Mouse (Mus musculus) G1E (cell line): ENCODE data around the gene Fstl4. TPM values are rescaled to one million over a fixed set of nuclear protein-coding genes. Genes with fewer than 3 reads are reported as not detected.

Experiments
- ATAC-seq: 2 replicates; pipeline ENCODE4 v1.8.0; 2016; ENCODE audit warnings: mild to moderate bottlenecking; ENCODE audit not compliant: insufficient number of reproducible peaks, poor library complexity, low FRiP score, severe bottlenecking; ENCODE audit errors: extremely low read depth
- DNase-seq: peaks from one replicate; pipeline ENCODE4 v3.0.0; 2012; ENCODE audit warnings: low spot score
- H3K27me3 ChIP-seq: 2 replicates; pipeline ENCODE4 v1.6.1; 2012; ENCODE audit warnings: mild to moderate bottlenecking, low read length, inconsistent platforms; ENCODE audit not compliant: insufficient read depth
- H3K36me3 ChIP-seq: replicated peaks from 2 replicates; pipeline ENCODE3; 2012; ENCODE audit warnings: mild to moderate bottlenecking, inconsistent platforms
- H3K4me1 ChIP-seq: 2 replicates; pipeline ENCODE4 v1.6.1; 2012; ENCODE audit warnings: low read depth, low read length, inconsistent platforms, mixed read lengths; ENCODE audit not compliant: insufficient read depth
- H3K4me3 ChIP-seq: 2 replicates; pipeline ENCODE4 v1.5.1; 2012; ENCODE audit warnings: low read depth, mild to moderate bottlenecking, inconsistent platforms, low read length, moderate library complexity, mixed read lengths
- H3K9me3 ChIP-seq: replicated peaks from 2 replicates; pipeline ENCODE4 v1.6.1; 2012; ENCODE audit warnings: inconsistent platforms
- CTCF ChIP-seq: IDR thresholded peaks from 2 replicates; pipeline ENCODE4 v1.5.1; 2012; ENCODE audit warnings: low read depth, low read length, inconsistent platforms, mixed read lengths
- GATA1 ChIP-seq: IDR thresholded peaks from 2 replicates; pipeline ENCODE4 v1.6.1; 2012; ENCODE audit warnings: borderline replicate concordance, low read length, inconsistent platforms, mixed read lengths
- GATA2 ChIP-seq: IDR thresholded peaks from 2 replicates; pipeline ENCODE4 v1.6.1; 2012; ENCODE audit warnings: low read depth, low read length, inconsistent platforms, borderline replicate concordance
- POLR2AphosphoS5 ChIP-seq: IDR thresholded peaks from 2 replicates; pipeline ENCODE4 v1.6.1; 2012; ENCODE audit warnings: low read depth, low read length, inconsistent platforms; ENCODE audit not compliant: insufficient replicate concordance
- TAL1 ChIP-seq: conservative IDR thresholded peaks from 2 replicates; pipeline ENCODE4 v1.6.1; 2012; ENCODE audit warnings: low read depth, low read length, inconsistent platforms, mixed read lengths
- polyA plus RNA-seq: library from polyadenylated mRNA; stranded (reverse); fragments of >175 nt; gene quantifications from 2 replicates; pipeline ENCODE4 v1.2.3, GENCODE M21; 2012
- total RNA-seq, 2 experiments: library from RNA; stranded (forward) in 1 of 2; stranded (reverse) in 1 of 2; fragments of 200-1000 nt in 1 of 2; fragments of >200 nt in 1 of 2; fragmentation: Nextera tagmentation in 1 of 2; gene quantifications; 2 replicates each; pipeline ENCODE4 v1.2.3; 2014 to 2017

The Fstl4 gene
- total and polyA plus RNA-seq, 3 experiments, result 0.05 TPM; not detected in 2

DNA sequence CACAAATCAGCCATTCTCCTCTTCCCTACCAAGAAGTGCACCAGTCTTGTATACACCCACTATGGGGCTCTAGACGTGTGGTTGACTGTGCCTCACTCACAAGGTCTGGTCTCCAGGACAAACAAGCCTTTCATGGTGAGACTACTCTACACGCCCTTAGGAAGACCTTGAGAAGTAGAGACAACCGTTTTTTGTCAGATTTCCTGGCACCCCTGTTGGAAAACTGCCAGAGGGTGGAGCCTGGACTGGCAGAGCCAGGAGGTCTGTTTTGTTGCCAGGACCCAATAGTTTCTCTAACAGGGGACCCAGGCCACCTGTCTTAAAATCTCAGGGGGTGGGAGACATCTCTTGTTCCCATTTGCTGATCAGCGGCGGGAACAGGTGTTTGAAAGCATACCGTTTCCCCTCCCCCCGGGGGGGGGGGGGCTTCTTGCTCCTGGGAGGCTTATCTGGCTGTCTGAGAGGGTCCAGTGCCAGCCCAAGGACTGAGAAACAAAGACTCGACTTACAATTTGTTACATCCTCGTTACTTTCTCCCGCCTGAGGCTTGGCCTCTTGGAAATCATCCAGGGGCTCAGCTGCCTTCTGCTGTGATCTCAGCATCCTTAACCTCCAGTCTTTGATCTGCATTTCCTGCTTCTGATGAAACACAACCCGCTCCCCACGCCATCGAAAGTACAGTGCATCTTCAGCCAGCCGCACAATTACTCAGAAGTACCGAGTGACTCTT lies 155.0 kb downstream of the Fstl4 start:
- DNase-seq (no peak), ATAC-seq (no peak)
- H3K27me3 ChIP-seq, result 0 out of 2 replicates have a peak, but pooled peaks cover 5% of the 10 kb centered on the region
- no peaks in the 10 kb centered on the region for H3K36me3 ChIP-seq
- no peaks in the 10 kb centered on the region for H3K9me3 ChIP-seq
- H3K4me1 ChIP-seq, result no peaks in the 10 kb centered on the region
- TF ChIP-seq POLR2AphosphoS5 (no peak), CTCF (no peak), GATA2 (no peak), GATA1 (no peak), TAL1 (no peak)
- H3K4me3 ChIP-seq, result no peak overlapping the region

DNA sequence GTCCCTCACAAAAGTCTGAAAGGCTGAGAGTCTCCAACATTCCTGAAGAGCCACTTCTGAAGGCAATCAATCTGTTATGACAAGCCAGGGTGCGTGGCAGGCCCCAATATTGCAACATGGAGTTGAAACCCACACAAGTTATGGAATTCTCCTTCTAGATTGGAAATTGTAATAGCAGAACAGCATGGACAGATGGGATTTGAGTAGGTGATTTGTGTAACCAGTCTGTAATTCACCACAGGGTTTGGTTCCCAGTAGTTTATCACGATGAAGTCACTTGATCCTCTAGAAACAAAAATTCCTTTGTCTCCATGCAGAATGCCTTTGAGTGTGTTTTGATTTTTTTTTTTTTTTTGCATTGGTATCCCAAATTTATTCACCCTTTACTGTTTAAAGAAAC lies 159.8 kb downstream of the Fstl4 start:
- no peak overlapping the region for H3K4me3 ChIP-seq
- no peaks in the 10 kb centered on the region for H3K36me3 ChIP-seq
- no peaks in the 10 kb centered on the region for H3K9me3 ChIP-seq
- ATAC-seq (no peak), DNase-seq (no peak)
- TF ChIP-seq GATA1 (no peak), POLR2AphosphoS5 (no peak)
- no peaks in the 10 kb centered on the region for H3K4me1 ChIP-seq
- no peaks in the 10 kb centered on the region for H3K27me3 ChIP-seq

DNA sequence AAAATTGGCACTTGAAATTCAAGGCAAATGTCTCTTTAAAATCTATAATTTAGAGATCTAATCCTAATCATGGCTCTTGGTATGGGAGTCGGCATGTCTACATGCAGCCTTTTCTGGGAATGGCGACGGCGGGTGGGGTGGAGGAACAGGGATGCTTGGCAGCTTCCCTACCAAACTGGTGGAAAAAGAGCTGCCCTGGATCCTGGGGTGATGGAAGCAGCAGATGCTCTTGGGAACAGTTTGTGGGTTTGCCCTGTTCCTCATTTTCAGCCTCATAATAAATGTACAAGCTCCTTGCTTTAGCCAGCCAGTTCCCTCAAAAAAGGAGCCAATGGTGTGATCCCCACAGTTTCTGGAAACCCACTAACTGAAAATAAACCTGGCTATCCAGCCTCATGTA lies 163.9 kb downstream of the Fstl4 start:
- no peak for ATAC-seq

DNA sequence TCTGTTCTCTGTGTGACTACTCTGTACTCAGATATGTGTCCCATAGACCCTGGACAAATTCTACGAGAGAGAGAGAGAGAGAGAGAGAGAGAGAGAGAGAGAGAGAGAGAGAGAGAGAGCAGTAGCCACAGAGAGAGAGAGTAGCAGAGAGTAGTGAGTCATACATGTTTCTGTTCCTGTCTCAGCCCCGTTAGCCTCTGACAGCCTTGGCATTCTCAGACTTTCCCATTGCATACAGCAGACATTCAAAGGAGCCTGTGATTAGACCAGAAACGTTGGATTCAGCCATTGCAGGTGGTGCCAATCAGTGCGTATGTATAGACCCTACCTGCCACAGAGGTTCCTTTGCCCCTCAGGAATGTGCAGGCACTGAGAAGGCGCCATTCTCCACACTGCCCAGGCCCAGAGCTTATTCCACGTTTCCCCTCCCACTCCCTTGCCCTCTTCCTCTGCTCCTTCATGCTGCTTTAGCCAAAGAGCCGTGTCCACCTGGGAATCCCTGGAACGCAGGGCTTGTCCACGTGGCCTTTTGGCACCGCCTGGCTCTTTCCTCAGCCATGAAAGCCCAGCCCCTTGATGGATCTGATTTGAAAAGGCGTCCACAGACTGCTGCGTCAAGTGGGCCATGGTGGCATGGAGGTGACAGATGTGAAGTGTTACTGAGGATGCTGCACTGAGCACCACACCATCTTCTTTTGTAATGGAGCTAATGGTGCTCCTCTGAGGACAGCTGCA lies 175.1 kb downstream of the Fstl4 start:
- no peak for ATAC-seq
- peaks cover 5% of the 10 kb centered on the region; the same call in 1 of the 2 replicates for H3K27me3 ChIP-seq
- TF ChIP-seq CTCF, result no peak
- TF ChIP-seq GATA2, result no peak
- no peak for TF ChIP-seq POLR2AphosphoS5
- no peak for TF ChIP-seq GATA1
- TF ChIP-seq TAL1, result no peak

More for the DNA sequence above, 163.9 kb downstream of the Fstl4 start:
- Histone ChIP-seq H3K27me3 (no peaks in the 10 kb centered on the region), H3K4me3 (no peak overlapping the region), H3K4me1 (no peaks in the 10 kb centered on the region), H3K36me3 (no peaks in the 10 kb centered on the region), H3K9me3 (no peaks in the 10 kb centered on the region)
- DNase-seq, result no peak
- no peak for TF ChIP-seq GATA1
- TF ChIP-seq TAL1, result no peak
- TF ChIP-seq CTCF, result no peak
- no peak for TF ChIP-seq GATA2
- no peak for TF ChIP-seq POLR2AphosphoS5

DNA sequence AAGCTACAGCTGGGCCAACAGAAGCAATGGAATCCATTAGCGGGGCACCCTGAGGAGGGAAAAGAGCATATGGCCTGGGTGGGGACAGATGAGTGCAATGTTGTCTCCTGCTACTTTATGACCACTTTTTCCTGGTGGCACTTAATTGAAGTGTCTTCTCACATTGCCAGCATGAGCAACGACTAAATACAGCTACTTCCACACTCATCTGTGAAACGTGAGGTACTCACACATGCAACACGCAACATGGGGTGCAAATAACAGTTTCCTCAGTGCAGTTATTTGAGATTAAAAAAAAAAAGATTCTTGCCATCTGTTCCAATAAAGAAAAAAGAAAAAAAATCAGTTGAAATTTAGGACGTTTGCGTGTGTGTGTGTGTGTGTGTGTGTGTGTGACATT lies 178.5 kb downstream of the Fstl4 start:
- ATAC-seq (no peak), DNase-seq (no peak)
- TF ChIP-seq TAL1, result no peak
- no peak for TF ChIP-seq GATA2
- no peak for TF ChIP-seq CTCF
- no peak for TF ChIP-seq GATA1
- TF ChIP-seq POLR2AphosphoS5, result no peak
- no peak overlapping the region for H3K4me3 ChIP-seq
- no peaks in the 10 kb centered on the region for H3K4me1 ChIP-seq
- H3K36me3 ChIP-seq, result no peaks in the 10 kb centered on the region
- no peaks in the 10 kb centered on the region for H3K9me3 ChIP-seq
- peaks cover 5% of the 10 kb centered on the region; the same call in 1 of the 2 replicates for H3K27me3 ChIP-seq

More for the DNA sequence above, 175.1 kb downstream of the Fstl4 start:
- no peaks in the 10 kb centered on the region for H3K36me3 ChIP-seq
- H3K4me3 ChIP-seq, result no peak overlapping the region
- H3K4me1 ChIP-seq, result no peaks in the 10 kb centered on the region
- DNase-seq, result no peak
- no peaks in the 10 kb centered on the region for H3K9me3 ChIP-seq

DNA sequence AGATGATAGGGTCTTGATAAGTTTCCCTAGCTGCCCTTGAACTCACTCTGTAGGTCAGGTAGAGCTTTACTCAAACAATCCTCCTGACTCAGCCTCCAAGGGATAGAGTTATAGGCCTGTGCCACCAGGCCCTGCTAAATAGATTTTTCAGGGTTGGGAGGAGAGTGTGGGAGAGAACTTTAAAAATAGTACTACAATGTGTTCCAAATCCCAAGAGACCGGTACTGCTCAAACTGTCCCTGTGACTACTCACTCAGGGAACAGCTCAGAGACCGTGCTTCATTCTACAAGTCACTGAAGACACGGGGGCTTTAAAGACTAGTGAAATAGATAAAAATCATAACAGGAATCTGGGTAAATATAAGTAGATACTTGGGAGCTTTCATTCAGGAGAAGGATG lies 190.6 kb downstream of the Fstl4 start:
- Histone ChIP-seq H3K27me3 (no peaks in the 10 kb centered on the region), H3K4me1 (no peaks in the 10 kb centered on the region), H3K9me3 (no peaks in the 10 kb centered on the region), H3K36me3 (no peaks in the 10 kb centered on the region), H3K4me3 (no peak overlapping the region)
- TF ChIP-seq POLR2AphosphoS5 (no peak), TAL1 (no peak), GATA1 (no peak)
- no peak for DNase-seq
- no peak for ATAC-seq

DNA sequence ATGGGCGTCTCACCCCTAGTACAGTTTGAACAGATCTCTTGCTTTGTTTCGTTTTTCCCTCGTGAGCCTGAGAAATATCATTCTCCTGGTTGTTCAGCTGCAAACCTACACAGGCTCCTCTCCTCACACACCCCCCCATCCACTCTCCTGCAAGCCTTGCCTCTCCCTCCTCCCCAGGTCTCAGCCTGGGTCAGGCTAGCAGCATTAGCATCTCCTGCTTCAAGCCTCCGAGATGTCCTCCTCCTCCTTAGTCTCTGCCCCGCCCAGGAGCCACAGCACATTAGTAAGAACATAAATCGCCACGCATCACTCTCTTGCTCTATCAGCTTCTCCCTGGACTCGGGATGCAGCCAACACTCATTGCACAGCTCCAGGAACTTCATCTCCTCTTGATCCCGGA lies 204.4 kb downstream of the Fstl4 start:
- no peak for ATAC-seq
- no peaks in the 10 kb centered on the region for H3K9me3 ChIP-seq
- H3K27me3 ChIP-seq, result no peaks in the 10 kb centered on the region
- no peak overlapping the region for H3K4me3 ChIP-seq
- H3K4me1 ChIP-seq, result no peaks in the 10 kb centered on the region
- DNase-seq, result no peak
- no peak for TF ChIP-seq POLR2AphosphoS5
- TF ChIP-seq GATA1, result no peak
- TF ChIP-seq TAL1, result no peak
- TF ChIP-seq CTCF, result no peak
- TF ChIP-seq GATA2, result no peak
- H3K36me3 ChIP-seq, result no peaks in the 10 kb centered on the region
